Mouse (Mus musculus) heart, adult 2 months (tissue): ENCODE measurements at regions not wholly inside any gene's neighbourhood (a gene's known extent, or its start where the extent isn't known, plus 50 kb on each side); places are given as distances from the start of the nearest gene placed in this dataset.

ENCODE experiments used
- CTCF ChIP-seq: fragments of 200-600 bp; IDR thresholded peaks from 2 replicates; pipeline ENCODE4 v1.8.1; 2022; ENCODE audit warnings: antibody characterized with exemption, mild to moderate bottlenecking, moderate library complexity
- EP300 ChIP-seq: fragments of 200-500 bp; IDR thresholded peaks from 2 replicates; pipeline ENCODE4 v1.6.1; 2011; ENCODE audit warnings: low read depth, low read length, control low read depth; ENCODE audit not compliant: insufficient read depth
- POLR2A ChIP-seq: fragments of 200-500 bp; IDR thresholded peaks from 2 replicates; pipeline ENCODE4 v1.6.1; 2011; ENCODE audit warnings: mild to moderate bottlenecking, low read depth, low read length, control low read depth; ENCODE audit not compliant: insufficient read depth

DNA sequence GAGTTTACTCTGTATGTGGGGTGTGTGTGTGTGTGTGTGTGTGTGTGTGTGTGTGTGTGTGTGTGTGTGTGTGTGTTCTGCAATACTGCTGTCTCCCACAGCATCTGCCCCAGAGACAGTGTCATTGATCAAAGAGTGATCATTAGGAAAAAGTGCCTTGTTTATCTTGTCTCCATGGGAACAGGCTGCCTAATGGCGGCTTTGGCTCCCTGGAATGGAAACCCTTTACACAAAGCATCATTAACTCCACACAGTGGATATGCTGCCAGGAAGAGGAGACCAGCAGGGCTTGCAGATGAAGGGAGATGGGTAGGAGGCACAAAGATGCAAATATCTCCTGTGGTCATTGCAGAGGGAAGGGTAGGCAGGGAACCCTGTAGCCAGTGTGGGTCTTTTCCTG lies 106.0 kb upstream of the Cdh4 start:
- no peak for TF ChIP-seq CTCF
- TF ChIP-seq POLR2A: no peak
- no peak for TF ChIP-seq EP300
